Mouse (Mus musculus) CD4-positive, CD25-positive, alpha-beta regulatory T cell, adult 4 months (primary cell): ENCODE data around the gene Rspo4. TPM values are rescaled to one million over a fixed set of nuclear protein-coding genes. Genes with fewer than 3 reads are reported as not detected.

Experiments used
- ATAC-seq: one replicate; pipeline ENCODE4 v1.8.0; 2017
- polyA plus RNA-seq, 2 experiments: library from polyadenylated mRNA; unstranded; fragments of 100-300 nt; shearing (Covaris generic); gene quantifications; one replicate each; pipeline ENCODE4 v1.2.1; 2017

Gene Rspo4
- polyA plus RNA-seq, 2 experiments from 2014 or later, result not detected

DNA sequence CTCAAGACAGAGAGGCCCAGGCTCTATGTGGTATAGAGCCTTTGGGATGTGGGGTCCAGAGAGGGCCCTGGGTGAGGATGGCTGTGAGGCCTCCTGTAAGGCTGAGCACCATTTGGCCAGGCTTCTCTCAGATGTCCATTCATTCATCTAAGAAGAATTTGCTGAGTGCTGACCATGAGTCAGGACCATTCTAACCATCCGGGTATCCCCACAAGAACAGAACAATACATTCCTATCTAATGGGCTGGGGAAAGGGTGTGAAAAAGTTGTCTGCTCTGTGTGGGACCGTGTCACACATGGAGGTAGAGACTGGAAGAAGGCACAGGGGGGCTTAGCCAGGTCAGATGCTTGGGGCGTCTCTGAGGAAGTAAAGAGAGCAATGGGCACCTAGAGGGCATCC lies 69.0 kb downstream of the Rspo4 start:
- ATAC-seq, result no peak

DNA sequence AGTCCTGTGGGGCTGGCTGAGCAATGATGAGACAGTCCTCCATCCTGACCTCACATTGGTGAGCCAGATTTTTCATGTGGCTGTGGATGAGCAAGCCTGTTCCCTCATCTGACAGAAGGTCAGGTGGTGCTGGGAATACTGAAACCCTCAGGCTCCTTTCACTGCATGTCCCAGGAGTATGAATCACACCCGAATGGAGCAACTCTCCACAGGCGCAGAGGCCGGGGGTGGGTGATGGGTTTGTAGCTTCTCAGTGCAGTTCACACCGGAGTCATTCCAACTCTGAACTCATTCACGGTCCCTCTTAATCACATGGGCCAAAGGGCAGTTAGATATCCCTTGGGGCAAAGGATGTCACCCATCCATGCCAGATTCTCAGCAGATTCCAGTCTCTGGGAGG lies 71.4 kb downstream of the Rspo4 start:
- ATAC-seq, result no peak

DNA sequence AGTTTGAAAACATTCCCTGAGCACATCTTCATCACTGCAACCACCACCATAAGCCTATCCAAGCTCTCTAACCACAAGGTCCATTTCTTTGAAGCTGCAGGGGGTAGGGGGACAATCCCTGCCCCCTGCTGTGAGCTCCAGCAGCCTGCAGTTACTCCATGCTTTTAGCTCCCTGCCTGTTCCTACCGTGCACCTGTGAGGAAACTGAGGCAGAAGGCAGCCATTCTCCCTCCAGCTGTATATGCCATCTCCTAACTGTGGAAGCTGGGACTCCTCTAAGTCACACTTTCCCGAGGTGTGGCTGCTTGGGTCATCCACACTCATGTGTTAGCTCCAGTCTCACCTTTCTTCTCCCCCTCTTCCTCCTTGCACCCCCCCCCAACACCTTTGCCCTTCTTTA lies 72.4 kb downstream of the Rspo4 start:
- no peak for ATAC-seq

DNA sequence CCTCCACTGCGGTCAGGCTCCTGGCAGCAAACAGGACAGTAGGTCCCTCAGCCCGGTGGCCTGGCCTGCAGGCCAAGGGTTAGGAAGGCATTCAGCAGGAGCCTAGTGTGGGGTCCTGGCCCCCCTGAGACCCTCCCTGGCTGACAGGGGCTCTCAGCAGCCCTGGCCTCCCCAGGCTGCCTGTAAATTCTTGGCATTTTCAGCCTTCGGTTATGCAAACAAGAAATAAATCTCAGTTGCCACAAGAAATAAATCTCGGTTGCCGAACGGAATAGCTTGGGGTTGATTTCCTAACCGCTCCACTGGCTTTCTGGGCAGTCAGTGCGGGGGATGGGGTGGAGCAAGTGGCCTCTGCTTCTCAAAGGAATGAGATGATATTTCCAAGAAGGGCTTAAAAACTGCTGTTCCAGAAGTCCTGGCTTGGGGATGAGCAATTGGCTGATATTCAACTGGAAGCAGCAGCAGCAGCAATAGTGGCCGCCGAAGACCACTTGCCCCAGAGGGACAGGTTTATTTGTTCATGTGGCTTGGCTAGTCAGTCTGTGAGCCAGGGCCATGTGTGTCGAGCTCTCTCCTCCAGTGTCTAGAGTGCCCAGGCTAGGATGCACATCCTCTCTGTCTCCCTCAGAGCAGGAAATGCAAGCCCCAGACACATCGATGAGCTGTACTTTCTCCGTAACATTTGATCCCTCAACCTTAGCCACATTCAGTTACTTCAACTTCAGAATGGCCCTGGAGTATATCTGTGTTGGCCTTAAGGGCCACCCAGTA lies 73.5 kb downstream of the Rspo4 start:
- ATAC-seq, result no peak

DNA sequence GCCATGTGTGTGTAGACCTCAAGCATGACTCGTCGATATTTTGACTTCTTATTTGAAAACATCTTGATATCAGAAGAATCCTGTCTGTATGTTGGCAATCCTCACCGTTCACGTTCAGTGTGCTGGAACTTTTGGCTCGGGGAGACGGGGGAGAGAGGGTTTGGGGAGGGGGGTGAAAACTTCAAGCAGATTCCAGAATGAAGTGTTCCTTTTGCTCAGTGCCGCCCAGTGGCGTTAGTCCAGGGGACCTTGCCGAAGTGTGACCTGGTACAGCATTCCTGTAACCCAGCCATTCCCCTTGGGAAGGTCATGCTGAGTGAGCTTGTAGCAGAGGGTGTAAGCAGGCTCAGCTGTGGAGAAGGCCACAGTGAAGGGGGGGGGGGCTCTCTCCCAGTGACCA lies 76.4 kb downstream of the Rspo4 start:
- ATAC-seq, result no peak

DNA sequence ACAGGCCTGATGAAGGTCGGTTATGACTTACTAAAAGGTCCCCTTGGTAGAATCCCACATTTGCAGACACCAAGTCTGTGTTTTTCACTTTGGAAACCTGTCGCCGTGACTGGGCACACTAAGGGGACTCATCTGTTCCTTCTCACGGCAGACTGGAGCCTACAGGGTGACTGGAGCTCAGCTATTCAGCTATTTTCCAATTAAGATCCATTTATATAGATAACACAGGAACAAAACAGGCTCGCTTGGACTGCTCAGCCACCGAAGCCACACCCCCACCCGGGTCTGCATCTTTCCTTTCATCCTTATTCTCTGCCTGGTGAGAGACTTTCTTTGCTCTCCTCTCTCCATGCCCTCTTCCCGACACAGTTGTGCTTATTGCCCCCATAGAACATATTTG lies 78.3 kb downstream of the Rspo4 start:
- ATAC-seq, result no peak

DNA sequence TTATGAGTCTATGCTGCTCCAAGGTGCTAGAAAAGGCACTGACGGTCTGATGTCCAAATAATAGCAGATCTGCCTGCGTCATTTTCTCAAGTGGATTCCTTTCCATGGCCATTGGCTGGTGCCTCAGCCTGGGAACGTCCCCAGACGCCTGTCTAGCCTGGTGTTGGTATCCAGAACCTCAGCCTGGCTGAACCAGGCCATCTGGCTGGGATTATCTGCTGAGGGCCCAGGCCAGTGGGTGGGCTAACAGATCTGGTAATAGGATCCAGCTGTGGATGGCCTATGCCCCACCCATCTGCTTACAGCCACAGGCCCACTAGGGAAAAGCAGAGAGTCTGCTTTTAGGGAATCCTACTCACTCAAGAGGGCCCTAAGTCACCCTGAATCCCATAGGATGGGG lies 78.9 kb downstream of the Rspo4 start:
- no peak for ATAC-seq

Other genes with a start within 250 kb of the Rspo4 start
- gene Snph, start 210.3 kb upstream of the Rspo4 start, polyA plus RNA-seq, result not detected
- not detected for gene Rad21l, start 174.4 kb upstream of the Rspo4 start, polyA plus RNA-seq
- gene Tmem74b, start 140.9 kb upstream of the Rspo4 start, polyA plus RNA-seq, result not detected
- 10 to 100 TPM; 63.8 to 93.7 TPM for gene Psmf1, start 98.7 kb upstream of the Rspo4 start, polyA plus RNA-seq
- gene Angpt4, start 68.3 kb downstream of the Rspo4 start, polyA plus RNA-seq, result not detected
- 10 to 100 TPM; 16.2 to 31.3 TPM for gene Fam110a, start 137.3 kb downstream of the Rspo4 start, polyA plus RNA-seq
- 10 to 100 TPM in 1 of 2 experiments, 1 to 10 TPM in 1; 8.6 to 16.0 TPM for gene Slc52a3, start 153.6 kb downstream of the Rspo4 start, polyA plus RNA-seq
- not detected for gene Scrt2, start 238.6 kb downstream of the Rspo4 start, polyA plus RNA-seq